Mouse (Mus musculus) neural tube, embryonic 11.5 days (tissue): ENCODE results near the gene Scamp1. TPM values are rescaled to one million over a fixed set of nuclear protein-coding genes. Genes with fewer than 3 reads are reported as not detected.
A peak's percentile ranks its signal among the peaks of the same experiment; 100 is the strongest.

Experiments
- ATAC-seq: fragments of 200-750 bp; cut with Nextera tagmentation; 2 replicates; pipeline ENCODE4 v1.8.0; 2017; ENCODE audit warnings: moderate number of reproducible peaks, mild to moderate bottlenecking, moderate TSS enrichment, moderate library complexity; ENCODE audit not compliant: insufficient read depth, low FRiP score, low TSS enrichment
- DNase-seq: peaks from one replicate; pipeline ENCODE4 v3.0.0-alpha.2; 2015; ENCODE audit warnings: low spot score
- H3K27ac ChIP-seq: fragments of 300-500 bp; sonication (generic); 2 replicates; pipeline ENCODE4 v1.5.1; 2014; ENCODE audit warnings: low read depth, mild to moderate bottlenecking, low read length
- H3K27me3 ChIP-seq: fragments of 300-500 bp; sonication (generic); 2 replicates; pipeline ENCODE4 v1.6.1; 2014; ENCODE audit warnings: mild to moderate bottlenecking, low read length, mixed read lengths; ENCODE audit not compliant: control insufficient read depth, insufficient read depth
- H3K36me3 ChIP-seq: fragments of 300-500 bp; sonication (generic); 2 replicates; pipeline ENCODE4 v1.6.1; 2014; ENCODE audit warnings: mild to moderate bottlenecking, low read length, moderate library complexity, mixed read lengths; ENCODE audit not compliant: control insufficient read depth, insufficient read depth
- H3K4me1 ChIP-seq: fragments of 300-500 bp; sonication (generic); 2 replicates; pipeline ENCODE4 v1.6.1; 2014; ENCODE audit warnings: low read length, mixed read lengths; ENCODE audit not compliant: control insufficient read depth, insufficient read depth
- H3K4me2 ChIP-seq: fragments of 300-500 bp; sonication (generic); 2 replicates; pipeline ENCODE4 v1.6.1; 2014; ENCODE audit warnings: low read depth, mild to moderate bottlenecking, moderate library complexity
- H3K4me3 ChIP-seq: fragments of 300-500 bp; sonication (generic); 2 replicates; pipeline ENCODE4 v1.5.1; 2014; ENCODE audit warnings: low read depth, low read length
- H3K9ac ChIP-seq: fragments of 300-500 bp; sonication (generic); 2 replicates; pipeline ENCODE4 v1.6.1; 2014; ENCODE audit warnings: mild to moderate bottlenecking, low read length
- H3K9me3 ChIP-seq: fragments of 300-500 bp; sonication (generic); 2 replicates; pipeline ENCODE4 v1.6.1; 2016; ENCODE audit warnings: low read length; ENCODE audit not compliant: control insufficient read depth
- WGBS: fragments of 180-500 bp; shearing (Covaris S2); extraction: QIAGEN DNeasy Blood & Tissue Kit; methylation state at CpG from one replicate; pipeline ENCODE4 v1.1.7; 2014; 5-methylcytosine and 5-hydroxymethylcytosine counted together
- polyA plus RNA-seq: library from polyadenylated mRNA; unstranded; fragments of >200 nt; fragmentation: Nextera tagmentation; extraction: Ambion mirVana; gene quantifications from 2 replicates; pipeline ENCODE4 v1.2.1, GENCODE M21; 2014

The Scamp1 gene
- polyA plus RNA-seq, 1 experiment from 2014 or later, result 46.4 TPM

DNA sequence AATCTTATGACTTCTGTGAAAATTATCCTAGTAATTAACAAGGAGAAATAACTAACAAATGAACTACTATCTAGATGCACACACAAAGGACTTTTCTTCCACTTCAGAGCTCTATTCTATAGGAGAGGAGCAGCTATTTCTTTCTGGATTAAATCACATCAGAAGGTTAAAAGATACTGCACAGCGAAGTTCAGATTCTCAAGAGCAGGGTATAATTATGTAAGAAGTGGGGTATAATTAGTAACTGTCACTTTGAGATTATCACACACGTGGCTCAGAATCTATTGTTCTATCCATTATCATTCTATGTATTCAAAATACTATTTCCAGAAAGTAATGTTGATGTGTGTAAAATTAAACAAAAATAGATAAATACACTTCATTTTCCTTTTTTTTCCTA, 22.6 kb upstream of the Scamp1 start:
- H3K36me3 ChIP-seq, result no peaks in the 10 kb centered on the region
- H3K4me3 ChIP-seq, result no peak overlapping the region
- DNase-seq (no peak), ATAC-seq (no peak)
- H3K27me3 ChIP-seq, result no peaks in the 10 kb centered on the region
- no peak overlapping the region for H3K9ac ChIP-seq
- no peak overlapping the region for H3K4me2 ChIP-seq
- 83% methylated on average over 2 of the region's 2 CpGs for WGBS
- H3K9me3 ChIP-seq, result no peaks in the 10 kb centered on the region
- H3K27ac ChIP-seq, result no peak overlapping the region
- H3K4me1 ChIP-seq, result no peaks in the 10 kb centered on the region

GRCm38 (mm10) chr13:94307531-94307930, 21.9 kb upstream of the Scamp1 start:
- Histone ChIP-seq H3K9me3 (no peaks in the 10 kb centered on the region), H3K27ac (no peak overlapping the region), H3K4me1 (no peaks in the 10 kb centered on the region), H3K4me2 (no peak overlapping the region), H3K27me3 (no peaks in the 10 kb centered on the region), H3K36me3 (no peaks in the 10 kb centered on the region), H3K4me3 (no peak overlapping the region), H3K9ac (no peak overlapping the region)
- 95% methylated on average over 7 of the region's 7 CpGs for WGBS
- ATAC-seq (no peak), DNase-seq (no peak)

DNA sequence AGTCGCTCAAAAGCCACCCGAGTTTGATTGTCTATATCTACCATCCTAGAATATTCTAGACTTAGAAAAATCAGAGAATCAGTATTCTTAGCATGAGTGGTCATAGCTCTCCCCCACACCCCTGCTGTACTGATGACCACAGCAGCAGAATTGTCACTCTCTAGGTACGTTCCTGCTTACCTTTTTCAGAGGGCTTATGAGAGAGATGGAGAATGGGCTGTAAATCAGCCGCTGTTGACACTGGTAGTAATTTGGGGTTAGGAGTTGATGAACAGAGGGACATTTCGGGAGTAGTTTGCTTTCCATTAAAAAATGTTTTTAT, 21.3 kb upstream of the Scamp1 start:
- no peaks in the 10 kb centered on the region for H3K9me3 ChIP-seq
- H3K4me1 ChIP-seq, result no peaks in the 10 kb centered on the region
- no peaks in the 10 kb centered on the region for H3K27me3 ChIP-seq
- H3K27ac ChIP-seq, result no peak overlapping the region
- DNase-seq, result no peak
- no peak overlapping the region for H3K9ac ChIP-seq
- no peak overlapping the region for H3K4me3 ChIP-seq
- no peak for ATAC-seq
- H3K36me3 ChIP-seq, result no peaks in the 10 kb centered on the region
- peak overlapping the region; percentile 27 for H3K4me2 ChIP-seq
- 22% methylated on average over 5 of the region's 5 CpGs for WGBS

GRCm38 (mm10) chr13:94306277-94306967, 20.8 kb upstream of the Scamp1 start:
- WGBS, result 42% methylated on average over 18 of the region's 18 CpGs
- peak overlapping the region; percentile 27 for H3K4me2 ChIP-seq
- no peaks in the 10 kb centered on the region for H3K9me3 ChIP-seq
- DNase-seq (peak; percentile 70), ATAC-seq (no peak; the same call in 1 of the 2 replicates)
- H3K27ac ChIP-seq, result no peak overlapping the region
- no peaks in the 10 kb centered on the region for H3K27me3 ChIP-seq
- no peak overlapping the region for H3K9ac ChIP-seq
- no peaks in the 10 kb centered on the region for H3K4me1 ChIP-seq
- no peaks in the 10 kb centered on the region for H3K36me3 ChIP-seq
- no peak overlapping the region for H3K4me3 ChIP-seq

DNA sequence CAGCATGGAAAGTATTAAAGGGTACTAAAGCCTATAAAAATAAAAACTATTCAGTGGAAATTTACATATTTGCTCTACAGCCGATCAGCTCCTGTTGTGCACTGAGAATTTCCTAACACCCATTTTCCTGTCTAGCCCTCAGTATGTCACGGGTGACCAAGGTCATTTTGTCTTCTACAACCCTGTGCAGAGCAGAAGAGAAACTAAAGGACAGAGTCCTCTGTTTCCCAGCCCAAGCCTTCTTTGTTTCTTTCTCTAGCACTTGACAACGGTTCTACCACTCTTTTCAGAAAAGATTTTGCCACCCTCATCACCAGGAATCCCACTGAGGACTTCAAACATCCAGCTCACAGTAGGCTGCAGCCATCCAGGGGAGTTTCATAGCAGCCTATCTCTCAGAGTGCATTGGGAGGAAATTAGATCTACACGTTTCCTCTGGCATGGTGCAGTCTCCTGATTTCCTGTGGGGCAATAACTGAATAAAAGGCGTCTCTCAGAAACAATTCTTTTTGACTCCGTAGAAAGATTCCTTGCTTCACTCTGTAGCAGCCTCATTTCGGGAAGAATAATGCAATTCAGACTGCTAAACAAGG, 15.4 kb upstream of the Scamp1 start:
- ATAC-seq (no peak), DNase-seq (no peak)
- WGBS, result 42% methylated on average over 7 of the region's 7 CpGs
- H3K4me1 ChIP-seq, result no peaks in the 10 kb centered on the region
- no peaks in the 10 kb centered on the region for H3K27me3 ChIP-seq
- no peak overlapping the region for H3K4me3 ChIP-seq
- H3K36me3 ChIP-seq, result no peaks in the 10 kb centered on the region
- no peak overlapping the region for H3K4me2 ChIP-seq
- H3K9me3 ChIP-seq, result no peaks in the 10 kb centered on the region
- no peak overlapping the region for H3K27ac ChIP-seq
- H3K9ac ChIP-seq, result no peak overlapping the region

DNA sequence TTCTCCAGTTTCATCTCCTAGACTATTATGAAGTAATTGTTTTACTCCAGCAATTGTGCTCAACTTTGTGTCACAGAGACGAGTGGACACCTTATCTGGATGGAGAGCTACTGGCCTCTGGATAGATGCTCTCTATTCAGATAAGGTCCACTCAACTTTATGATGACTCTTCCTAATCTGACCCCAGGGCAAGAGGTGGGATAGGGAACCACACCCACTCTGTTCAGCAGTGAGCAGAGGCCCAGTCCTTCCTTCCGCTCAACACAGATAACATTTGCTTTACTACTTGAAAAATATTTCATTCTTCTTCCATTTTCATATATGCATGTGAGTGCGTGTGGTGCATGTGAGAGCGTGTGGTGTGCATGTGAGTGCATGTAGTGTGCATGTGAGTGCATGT, 14.6 kb upstream of the Scamp1 start:
- 82% methylated on average over 4 of the region's 4 CpGs for WGBS
- H3K27me3 ChIP-seq, result no peaks in the 10 kb centered on the region
- H3K4me2 ChIP-seq, result no peak overlapping the region
- no peaks in the 10 kb centered on the region for H3K36me3 ChIP-seq
- no peak overlapping the region for H3K4me3 ChIP-seq
- no peak overlapping the region for H3K9ac ChIP-seq
- H3K4me1 ChIP-seq, result no peaks in the 10 kb centered on the region
- no peak overlapping the region for H3K27ac ChIP-seq
- ATAC-seq (no peak), DNase-seq (no peak)
- H3K9me3 ChIP-seq, result no peaks in the 10 kb centered on the region

GRCm38 (mm10) chr13:94298401-94298800, 12.7 kb upstream of the Scamp1 start:
- Histone ChIP-seq H3K9ac (no peak overlapping the region), H3K36me3 (no peaks in the 10 kb centered on the region), H3K4me3 (no peak overlapping the region), H3K27ac (no peak overlapping the region), H3K4me1 (no peaks in the 10 kb centered on the region), H3K27me3 (no peaks in the 10 kb centered on the region), H3K9me3 (no peaks in the 10 kb centered on the region), H3K4me2 (no peak overlapping the region)
- DNase-seq, result no peak
- 89% methylated on average over 4 of the region's 4 CpGs for WGBS
- no peak for ATAC-seq

DNA sequence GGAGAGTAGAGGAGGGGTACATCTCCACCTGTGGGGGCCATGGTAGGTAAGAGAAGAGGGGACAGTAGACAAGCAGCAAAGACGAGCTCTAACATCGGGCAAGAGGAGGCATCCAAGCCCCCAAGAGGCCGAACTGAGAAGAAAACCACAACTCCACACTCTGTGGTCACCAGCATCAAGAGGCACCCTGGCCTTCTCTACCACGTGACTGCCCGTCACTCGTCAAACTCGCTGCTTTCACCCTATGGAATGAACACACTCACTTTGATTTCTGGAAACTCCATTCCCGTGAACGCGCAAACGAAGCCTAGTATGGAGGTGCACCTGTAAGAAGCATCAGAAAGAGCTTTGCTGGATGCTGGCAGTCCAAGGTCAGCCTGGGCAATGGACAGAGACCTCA, 10.7 kb upstream of the Scamp1 start:
- no peak overlapping the region for H3K27ac ChIP-seq
- H3K4me1 ChIP-seq, result no peaks in the 10 kb centered on the region
- H3K27me3 ChIP-seq, result no peaks in the 10 kb centered on the region
- H3K36me3 ChIP-seq, result no peaks in the 10 kb centered on the region
- H3K4me3 ChIP-seq, result no peak overlapping the region
- H3K4me2 ChIP-seq, result no peak overlapping the region
- ATAC-seq (no peak), DNase-seq (no peak)
- 81% methylated on average over 11 of the region's 11 CpGs for WGBS
- no peaks in the 10 kb centered on the region for H3K9me3 ChIP-seq
- no peak overlapping the region for H3K9ac ChIP-seq

DNA sequence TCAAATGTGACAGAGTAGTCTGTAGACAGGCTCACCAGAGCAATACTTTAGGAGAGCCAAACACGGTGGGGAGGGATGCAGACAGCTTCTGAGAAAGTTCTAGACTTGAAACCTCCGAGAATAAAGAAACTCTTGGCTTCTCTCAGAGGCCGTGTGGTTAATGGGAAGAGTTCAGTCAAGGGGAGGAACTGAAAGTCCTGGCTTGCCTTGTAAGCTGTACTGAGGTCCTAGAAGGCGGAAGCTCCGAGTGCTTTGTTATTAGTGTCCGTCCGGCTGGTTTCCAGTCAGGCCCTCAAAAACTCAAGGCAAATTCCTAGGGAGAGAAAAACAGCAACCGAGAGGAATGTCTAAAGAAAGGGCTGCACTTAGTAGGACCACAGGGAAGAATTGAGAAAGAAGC, 10.3 kb upstream of the Scamp1 start:
- WGBS, result 88% methylated on average over 8 of the region's 8 CpGs
- Histone ChIP-seq H3K9me3 (no peaks in the 10 kb centered on the region), H3K27me3 (no peaks in the 10 kb centered on the region), H3K4me1 (no peaks in the 10 kb centered on the region), H3K4me2 (no peak overlapping the region), H3K36me3 (no peaks in the 10 kb centered on the region), H3K9ac (no peak overlapping the region), H3K4me3 (no peak overlapping the region), H3K27ac (no peak overlapping the region)
- DNase-seq, result no peak
- no peak for ATAC-seq
